Mouse (Mus musculus) ES-Bruce4 (cell line): Measurements from ENCODE around the gene Atl2. TPM values are rescaled to one million over a fixed set of nuclear protein-coding genes. Genes with fewer than 3 reads are reported as not detected.

Experiments used
- H3K27ac ChIP-seq: 2 replicates; pipeline ENCODE4 v1.5.1; 2012; ENCODE audit warnings: low read length, inconsistent platforms; ENCODE audit not compliant: insufficient read depth
- H3K27me3 ChIP-seq: 2 replicates; pipeline ENCODE4 v1.6.1; 2012; ENCODE audit warnings: mild to moderate bottlenecking, low read length, inconsistent platforms; ENCODE audit not compliant: control insufficient read depth, poor library complexity, insufficient read depth, severe bottlenecking
- H3K36me3 ChIP-seq: 2 replicates; pipeline ENCODE4 v1.6.1; 2012; ENCODE audit warnings: inconsistent platforms, mild to moderate bottlenecking, low read length, moderate library complexity; ENCODE audit not compliant: control insufficient read depth, poor library complexity, insufficient read depth, severe bottlenecking
- H3K4me1 ChIP-seq: one replicate; pipeline ENCODE4 v1.8.1; 2011; ENCODE audit warnings: low read length; ENCODE audit not compliant: control insufficient read depth, insufficient read depth
- H3K4me3 ChIP-seq: 2 replicates; pipeline ENCODE4 v1.5.1; 2011; ENCODE audit warnings: low read depth, mild to moderate bottlenecking, low read length
- H3K9ac ChIP-seq: 2 replicates; pipeline ENCODE4 v1.6.1; 2012; ENCODE audit warnings: low read depth, mild to moderate bottlenecking, inconsistent platforms; ENCODE audit not compliant: poor library complexity, severe bottlenecking
- H3K9me3 ChIP-seq: replicated peaks from 2 replicates; pipeline ENCODE4 v1.6.1; 2012; ENCODE audit warnings: mild to moderate bottlenecking, low read length, inconsistent platforms; ENCODE audit not compliant: control insufficient read depth, poor library complexity, insufficient read depth, severe bottlenecking
- CTCF ChIP-seq: IDR thresholded peaks from one replicate; pipeline ENCODE4 v1.8.1; 2011; ENCODE audit warnings: low read depth, low read length
- EP300 ChIP-seq: IDR thresholded peaks from 2 replicates; pipeline ENCODE4 v1.6.1; 2011; ENCODE audit warnings: low read depth, low read length; ENCODE audit not compliant: insufficient read depth
- POLR2A ChIP-seq: IDR thresholded peaks from one replicate; pipeline ENCODE4 v1.8.1; 2011; ENCODE audit warnings: low read length; ENCODE audit not compliant: insufficient read depth
- polyA plus RNA-seq: library from polyadenylated mRNA; stranded (reverse); fragments of >200 nt; gene quantifications from 2 replicates; pipeline ENCODE4 v1.2.4, GENCODE M21; 2011; ENCODE audit warnings: low read depth; ENCODE audit not compliant: missing spikeins, insufficient read depth, insufficient read length

Gene Atl2
- polyA plus RNA-seq, 1 experiment: 91.1 TPM

GRCm38 (mm10) chr17:79864503-79864902 is 31.4 kb downstream of the Atl2 start:
- Histone ChIP-seq H3K9ac (no peak overlapping the region), H3K27me3 (no peaks in the 10 kb centered on the region), H3K9me3 (no peaks in the 10 kb centered on the region), H3K36me3 (peaks cover 42% of the 10 kb centered on the region), H3K4me1 (no peaks in the 10 kb centered on the region), H3K4me3 (no peak overlapping the region), H3K27ac (no peak overlapping the region)
- TF ChIP-seq CTCF (no peak), POLR2A (no peak), EP300 (no peak)

DNA sequence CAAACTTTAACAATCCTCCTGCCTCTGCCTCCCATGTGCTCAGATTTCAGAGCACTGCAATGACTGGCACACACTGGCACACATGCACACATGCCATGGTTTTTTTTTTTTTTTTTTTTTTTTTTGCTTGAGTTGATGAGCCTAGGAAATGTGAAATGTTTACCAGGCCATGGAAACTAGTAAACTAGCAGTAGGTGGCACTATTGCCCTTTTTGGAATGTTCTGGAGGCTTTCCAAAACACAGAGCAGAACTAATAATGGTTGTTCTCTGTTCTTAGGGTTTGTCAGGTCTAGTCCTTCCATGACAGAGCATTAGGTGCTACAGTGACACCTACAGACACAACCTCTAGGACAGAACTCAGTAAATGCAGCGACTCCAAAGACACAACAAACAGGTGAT is 33.9 kb downstream of the Atl2 start:
- H3K9ac ChIP-seq: no peak overlapping the region
- no peak overlapping the region for H3K27ac ChIP-seq
- H3K36me3 ChIP-seq: peaks cover 61% of the 10 kb centered on the region
- H3K4me3 ChIP-seq: no peak overlapping the region
- H3K4me1 ChIP-seq: no peaks in the 10 kb centered on the region
- TF ChIP-seq POLR2A: no peak
- TF ChIP-seq CTCF: no peak
- no peak for TF ChIP-seq EP300
- no peaks in the 10 kb centered on the region for H3K27me3 ChIP-seq
- no peaks in the 10 kb centered on the region for H3K9me3 ChIP-seq

DNA sequence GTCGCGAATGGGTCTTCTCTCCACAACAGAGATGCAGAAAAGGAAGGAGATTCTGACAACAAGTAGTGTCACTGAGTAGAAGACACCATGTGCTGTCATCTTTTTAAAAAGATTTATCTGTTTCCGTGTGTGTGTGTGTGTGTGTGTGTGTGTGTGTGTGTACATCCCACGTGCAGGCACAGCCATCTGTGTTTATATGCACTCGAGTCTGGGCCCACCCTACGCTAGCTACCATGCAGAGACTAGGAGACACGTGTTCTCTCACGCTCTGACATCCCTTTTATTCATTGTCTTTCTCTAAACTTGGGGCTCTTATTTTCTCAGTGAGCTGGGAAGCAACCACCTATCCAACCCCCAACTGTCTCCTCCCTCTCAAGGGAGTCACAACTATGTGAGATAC is 40.4 kb downstream of the Atl2 start:
- Histone ChIP-seq H3K4me3 (no peak overlapping the region), H3K27me3 (no peaks in the 10 kb centered on the region), H3K36me3 (peaks cover 71% of the 10 kb centered on the region), H3K9ac (no peak overlapping the region), H3K9me3 (no peaks in the 10 kb centered on the region), H3K4me1 (no peaks in the 10 kb centered on the region), H3K27ac (no peak overlapping the region)
- TF ChIP-seq CTCF (no peak), EP300 (no peak), POLR2A (no peak)

GRCm38 (mm10) chr17:79848385-79848784 is 47.5 kb downstream of the Atl2 start:
- no peaks in the 10 kb centered on the region for H3K9me3 ChIP-seq
- H3K4me1 ChIP-seq: no peaks in the 10 kb centered on the region
- no peak overlapping the region for H3K27ac ChIP-seq
- TF ChIP-seq EP300: no peak
- TF ChIP-seq POLR2A: no peak
- TF ChIP-seq CTCF: no peak
- H3K27me3 ChIP-seq: no peaks in the 10 kb centered on the region
- peaks cover 35% of the 10 kb centered on the region for H3K36me3 ChIP-seq
- H3K9ac ChIP-seq: no peak overlapping the region
- H3K4me3 ChIP-seq: no peak overlapping the region

- TF ChIP-seq CTCF: no peak
- no peak for TF ChIP-seq EP300
- TF ChIP-seq POLR2A: no peak
- Histone ChIP-seq H3K9ac (no peak overlapping the region), H3K9me3 (no peaks in the 10 kb centered on the region), H3K4me3 (no peak overlapping the region), H3K27me3 (no peaks in the 10 kb centered on the region), H3K36me3 (peaks cover 17% of the 10 kb centered on the region), H3K4me1 (no peaks in the 10 kb centered on the region), H3K27ac (no peak overlapping the region)
Observed at GRCm38 (mm10) chr17:79846182-79846581, 49.7 kb downstream of the Atl2 start.

DNA sequence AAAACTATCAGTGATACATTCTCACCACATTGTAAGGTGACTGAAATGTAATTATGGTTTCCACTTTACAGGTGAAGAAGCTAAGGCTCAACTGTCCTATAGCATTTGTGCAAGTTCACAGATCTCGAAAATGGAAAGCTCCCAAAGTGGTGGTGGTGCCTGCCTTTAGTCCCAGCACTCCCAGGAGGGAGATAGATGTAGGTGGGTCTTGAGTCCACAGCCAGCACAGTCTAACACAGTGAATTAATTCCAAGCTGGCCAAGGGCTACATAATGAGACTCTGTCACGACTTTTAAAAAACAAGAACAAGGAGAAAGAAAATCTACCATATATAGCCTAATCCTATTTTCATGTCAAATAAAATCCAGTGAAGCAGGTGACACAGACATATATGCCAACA is 50.2 kb downstream of the Atl2 start:
- Histone ChIP-seq H3K4me1 (no peaks in the 10 kb centered on the region), H3K9ac (no peak overlapping the region), H3K36me3 (peaks cover 14% of the 10 kb centered on the region), H3K27me3 (no peaks in the 10 kb centered on the region), H3K9me3 (no peaks in the 10 kb centered on the region), H3K27ac (no peak overlapping the region), H3K4me3 (no peak overlapping the region)
- TF ChIP-seq POLR2A: no peak
- TF ChIP-seq EP300: no peak
- no peak for TF ChIP-seq CTCF
